Mouse (Mus musculus) heart, postnatal 36 days (tissue): ENCODE measurements around the gene Pomt2. TPM values are rescaled to one million over a fixed set of nuclear protein-coding genes. Genes with fewer than 3 reads are reported as not detected.
"Not testable (repeated sequence)": the region's sequence is repeated elsewhere in the genome, so short reads cannot be mapped to it uniquely, and the experiment has no call there.

ENCODE experiments used
- DNase-seq, 2 experiments: peaks; one replicate each; pipeline ENCODE4 v3.0.0; 2021 to 2022
- intact Hi-C: fragments of 180-260 bp; cut with DNase I; formaldehyde crosslinking; loops from one replicate; pipeline ENCODE4 v1.15.1; 2025
- total RNA-seq, 2 experiments: library from RNA; stranded (reverse); gene quantifications; 2 replicates each; pipeline ENCODE4 v1.2.3; 2021

Gene Pomt2
- total RNA-seq: 10 to 100 TPM; 10.3 to 10.9 TPM

DNA sequence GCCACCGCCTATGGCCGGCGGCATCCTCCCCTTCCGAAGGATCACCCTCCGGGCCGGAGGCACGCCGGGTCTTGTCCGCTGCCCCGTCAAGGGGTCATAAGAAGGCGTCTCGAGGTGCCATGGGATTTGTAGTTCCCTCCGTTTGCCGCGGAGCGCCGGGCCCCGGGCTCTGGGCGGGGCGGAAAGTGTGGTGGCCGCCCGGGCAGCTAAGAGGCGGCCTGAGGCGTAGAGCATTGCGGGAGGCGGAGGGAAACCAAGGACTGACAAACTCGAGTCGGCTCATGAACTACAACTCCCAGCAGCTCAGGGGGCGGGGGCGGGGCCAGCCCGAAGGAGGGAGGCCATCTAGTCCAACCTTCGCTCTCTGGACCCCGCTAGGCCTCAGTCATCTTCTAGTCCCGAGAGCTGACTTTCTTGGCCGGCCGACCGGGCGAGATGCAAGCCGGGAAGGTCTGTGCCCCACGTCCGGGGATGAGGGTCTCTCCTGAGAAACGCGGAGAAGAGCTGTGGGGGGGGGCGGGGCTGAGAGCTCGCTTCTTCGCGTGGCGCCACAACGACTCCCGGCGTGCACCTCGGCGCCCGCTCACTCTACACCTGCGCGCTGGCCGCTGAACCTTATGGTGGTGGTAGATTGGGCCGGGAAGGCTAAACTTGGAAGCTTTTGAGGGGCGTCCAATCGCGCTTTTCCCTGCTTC is at the start of gene Pomt2:
Gene Pomt2 (minus strand): TSS at position 574 of the 695 bp plus-strand sequence.
- intact Hi-C loops: loop anchor here (2.0 kb wide), 2 partner anchors 53 to 121 kb away; partner anchors contain the start of gene Tmed8
- peak; percentile 87 to 92 for DNase-seq

DNA sequence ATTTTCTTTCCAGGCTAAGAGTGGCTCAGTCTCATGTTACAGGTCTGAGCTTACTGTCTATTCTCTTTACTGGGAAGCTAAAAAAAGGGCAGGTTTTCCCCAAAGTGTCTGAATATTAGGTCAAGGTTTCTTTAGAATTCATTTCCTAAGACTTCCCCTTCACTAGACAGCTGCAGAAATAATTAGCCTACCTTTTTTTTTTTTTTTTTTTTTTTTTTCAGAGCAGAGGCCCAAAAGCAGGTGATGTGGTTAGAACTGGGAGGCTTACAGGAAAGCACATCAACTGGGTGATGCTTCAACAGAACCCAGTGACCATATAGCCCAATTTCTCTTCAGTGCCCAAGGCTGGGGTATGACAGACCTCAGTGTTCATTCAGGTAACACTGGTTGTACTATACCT is 48.5 kb upstream of the Pomt2 start:
- DNase-seq: no peak
- intact Hi-C loops: no loop called here

- no peak for DNase-seq
- intact Hi-C loops: no loop called here
Observed at GRCm38 (mm10) chr12:87195069-87195468, 47.3 kb upstream of the Pomt2 start.

GRCm38 (mm10) chr12:87193008-87193407 is 45.2 kb upstream of the Pomt2 start:
- no peak for DNase-seq
- intact Hi-C loops: no loop called here

- DNase-seq: no peak
- intact Hi-C loops: no loop called here
Observed at GRCm38 (mm10) chr12:87177631-87178030, 29.9 kb upstream of the Pomt2 start.

DNA sequence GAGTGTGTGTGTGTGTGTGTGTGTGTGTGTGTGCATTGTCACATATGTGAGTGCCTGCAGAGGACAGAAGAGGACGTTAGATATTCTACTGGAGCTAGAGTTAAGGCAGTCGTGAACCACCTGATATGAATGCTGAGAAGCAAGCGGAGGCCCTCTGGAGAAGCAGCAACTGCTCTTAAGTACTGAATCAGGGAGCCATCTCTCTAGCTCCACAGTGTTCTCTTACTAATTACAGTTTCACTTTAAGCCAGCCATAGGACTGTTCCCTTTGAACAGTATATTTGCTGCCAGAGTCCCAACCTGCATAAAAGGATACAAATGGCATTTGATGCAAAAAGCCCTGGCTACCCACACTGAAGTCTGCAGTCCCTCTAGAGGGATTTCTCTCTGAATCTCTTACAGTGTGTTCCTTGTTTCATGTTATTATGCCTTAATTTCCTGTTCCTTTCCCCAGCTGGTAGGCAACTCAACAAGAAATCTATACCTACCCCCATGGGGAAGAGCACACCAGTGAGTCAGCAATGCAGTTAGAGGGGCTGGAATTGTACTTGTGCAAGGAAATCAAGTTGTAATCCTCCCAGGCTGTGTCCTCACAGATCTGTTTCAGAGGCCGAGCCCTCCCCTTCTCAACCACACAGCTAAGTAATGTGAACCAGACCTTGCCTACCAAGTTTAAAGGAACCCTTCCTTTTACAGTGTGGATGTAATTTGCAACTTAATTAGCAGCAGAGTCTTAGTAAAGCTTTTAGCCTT is 27.6 kb upstream of the Pomt2 start:
- intact Hi-C loops: no loop called here

GRCm38 (mm10) chr12:87160815-87161214 is 13.0 kb upstream of the Pomt2 start:
- intact Hi-C loops: no loop called here
- no peak for DNase-seq

More for the DNA sequence above, 27.6 kb upstream of the Pomt2 start:
- no peak for DNase-seq

GRCm38 (mm10) chr12:87160310-87160709 is 12.5 kb upstream of the Pomt2 start:
- intact Hi-C loops: no loop called here
- DNase-seq: no peak

DNA sequence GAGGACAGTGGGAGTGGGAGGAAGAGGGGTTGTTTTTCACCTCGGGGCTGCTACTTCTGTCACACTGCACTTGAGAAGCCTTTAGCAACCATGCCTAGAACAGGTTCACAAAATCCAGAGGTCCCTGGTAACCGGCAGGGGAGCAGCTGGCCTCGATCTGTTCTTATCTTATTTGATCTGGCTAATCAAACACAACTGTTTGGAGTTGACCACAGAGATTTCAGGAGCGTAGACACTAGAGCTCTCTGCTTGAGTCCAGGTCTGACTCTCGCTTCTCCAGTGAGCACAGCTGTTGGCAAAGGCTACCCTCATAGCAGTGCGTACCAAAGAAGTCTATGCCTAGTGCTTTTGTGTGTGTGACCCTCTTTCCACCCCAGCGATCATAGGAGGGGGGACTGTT is 10.3 kb upstream of the Pomt2 start:
- intact Hi-C loops: no loop called here
- DNase-seq: no peak

- intact Hi-C loops: no loop called here
- DNase-seq: no peak
Observed at GRCm38 (mm10) chr12:87157361-87157760, 9.6 kb upstream of the Pomt2 start.

DNA sequence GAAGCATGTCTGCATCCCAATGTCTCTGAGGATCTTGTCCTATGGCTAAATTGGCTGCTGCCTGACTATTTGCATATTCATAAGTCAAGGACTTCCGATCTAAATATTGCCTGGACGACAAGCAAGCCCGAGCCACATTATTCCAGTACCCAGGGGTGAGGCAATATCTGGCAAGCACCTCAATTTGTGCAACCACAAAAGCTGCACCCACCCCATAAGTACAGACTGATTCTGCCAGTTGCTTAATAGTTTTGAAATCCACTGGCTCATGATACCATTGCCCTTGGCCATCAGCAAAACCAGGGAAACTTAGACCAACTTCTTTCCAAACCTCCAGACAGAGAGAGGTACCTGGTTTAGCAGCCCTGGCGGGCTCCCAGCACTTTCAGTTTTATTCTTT is 6.7 kb upstream of the Pomt2 start:
- DNase-seq, intact Hi-C loops: not testable (repeated sequence)

- intact Hi-C loops: loop anchor here (2.0 kb wide), 1 partner anchor 51 kb away; the partner anchor contains the start of gene Tmed8
- DNase-seq: no peak
Observed at GRCm38 (mm10) chr12:87149471-87149870, 1.7 kb upstream of the Pomt2 start.

GRCm38 (mm10) chr12:87148136-87148535 is 368 bp upstream of the Pomt2 start:
- DNase-seq: no peak
- intact Hi-C loops: loop anchor here (2.0 kb wide), 1 partner anchor 53 kb away; the partner anchor contains the start of gene Tmed8

GRCm38 (mm10) chr12:87146966-87147365 is 802 bp downstream of the Pomt2 start, which contains the start of gene Gstz1:
TSS of gene Gstz1 (plus strand) at chr12:87147165.
- peak; percentile 83 to 85 for DNase-seq
- intact Hi-C loops: loop anchor here (2.0 kb wide), 1 partner anchor 122 kb away; no protein-coding TSS in a partner anchor

GRCm38 (mm10) chr12:87142156-87142555 is 5.6 kb downstream of the Pomt2 start:
- intact Hi-C loops: no loop called here
- no peak for DNase-seq

DNA sequence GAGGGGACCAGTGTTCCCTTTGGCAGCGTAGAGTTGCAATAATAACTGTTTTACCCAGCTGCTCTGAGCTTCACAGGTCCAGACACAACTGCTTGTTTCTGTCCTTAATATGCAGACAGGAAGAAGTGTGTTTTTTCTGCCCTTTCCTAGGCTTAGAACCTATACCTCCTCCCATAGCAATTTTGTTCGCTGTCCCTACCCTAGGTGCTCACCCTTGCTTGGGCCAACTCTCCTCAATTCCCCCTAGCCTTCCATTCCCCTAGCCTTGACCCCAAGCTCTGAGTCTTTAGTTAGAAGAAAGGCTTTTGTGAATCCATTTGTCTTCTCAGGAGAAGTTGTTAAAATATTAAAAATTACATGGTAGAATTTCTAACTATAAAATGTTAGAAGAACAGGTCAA is 9.0 kb downstream of the Pomt2 start:
- DNase-seq: no peak
- intact Hi-C loops: no loop called here

DNA sequence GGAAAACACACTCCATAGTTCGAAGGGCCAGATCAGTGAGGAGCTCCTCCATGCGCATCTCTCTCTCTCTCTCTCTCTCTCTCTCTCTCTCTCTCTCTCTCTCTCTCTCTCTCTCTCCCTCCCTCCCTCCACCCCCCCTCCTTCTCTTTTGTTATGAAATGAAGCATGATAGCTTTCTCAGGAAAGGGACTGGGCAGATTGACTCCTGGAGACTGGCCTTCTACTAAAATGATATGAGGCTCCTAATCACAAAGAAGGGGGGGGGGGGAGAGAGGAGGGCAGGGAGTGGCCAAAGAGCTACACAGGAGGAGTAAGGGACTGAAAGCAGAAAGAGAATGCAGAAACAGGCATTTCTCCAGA is 9.4 kb downstream of the Pomt2 start:
- intact Hi-C loops: no loop called here
- no peak for DNase-seq

DNA sequence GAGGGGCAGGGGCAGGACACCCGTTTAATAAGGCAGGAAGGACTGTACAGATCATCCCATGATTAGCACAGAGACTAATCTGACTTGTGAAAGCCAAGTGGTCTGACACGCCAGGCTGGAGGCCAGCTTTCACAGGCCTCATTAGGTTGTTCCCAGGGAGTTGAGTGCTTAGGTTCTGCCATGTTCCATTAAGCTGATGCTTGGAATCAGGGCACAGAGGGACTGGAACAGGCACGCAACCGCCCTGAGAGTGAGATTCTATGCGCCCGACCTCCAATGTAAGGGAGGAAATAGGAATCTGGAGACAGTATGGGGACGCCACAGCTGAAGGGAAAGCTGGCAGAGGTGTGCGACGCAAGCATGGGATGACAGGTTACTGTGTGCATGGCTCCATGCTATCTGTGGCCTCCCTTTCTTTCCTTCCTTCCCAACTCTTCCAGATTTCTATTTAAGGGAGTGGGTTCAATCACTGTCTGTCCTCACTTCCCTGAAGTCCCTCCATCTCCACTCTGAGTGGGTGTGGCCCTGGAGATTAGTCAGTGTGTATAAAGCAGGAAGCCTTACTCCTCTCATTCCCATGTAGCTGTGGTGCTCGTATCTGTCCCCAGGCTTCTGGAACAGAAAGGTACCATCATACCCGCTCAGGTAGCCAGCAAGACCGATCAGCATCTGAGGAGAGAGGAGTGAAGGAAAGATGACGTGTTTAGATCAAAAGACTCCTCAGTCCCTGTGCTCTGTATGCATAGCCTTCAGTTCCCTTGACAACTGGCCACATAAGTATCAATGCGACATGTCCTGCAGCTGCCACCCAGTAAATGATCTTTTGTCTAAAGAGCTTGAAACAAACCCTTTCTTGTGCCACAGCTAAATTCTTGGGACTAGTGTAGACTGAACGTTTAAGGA is 10.1 kb downstream of the Pomt2 start:
- intact Hi-C loops: no loop called here
- no peak for DNase-seq

- intact Hi-C loops: loop anchor here (5.0 kb wide), 2 partner anchors 115 to 200 kb away; no protein-coding TSS in a partner anchor
- no peak for DNase-seq
Observed at GRCm38 (mm10) chr12:87132784-87133183, 15.0 kb downstream of the Pomt2 start.

DNA sequence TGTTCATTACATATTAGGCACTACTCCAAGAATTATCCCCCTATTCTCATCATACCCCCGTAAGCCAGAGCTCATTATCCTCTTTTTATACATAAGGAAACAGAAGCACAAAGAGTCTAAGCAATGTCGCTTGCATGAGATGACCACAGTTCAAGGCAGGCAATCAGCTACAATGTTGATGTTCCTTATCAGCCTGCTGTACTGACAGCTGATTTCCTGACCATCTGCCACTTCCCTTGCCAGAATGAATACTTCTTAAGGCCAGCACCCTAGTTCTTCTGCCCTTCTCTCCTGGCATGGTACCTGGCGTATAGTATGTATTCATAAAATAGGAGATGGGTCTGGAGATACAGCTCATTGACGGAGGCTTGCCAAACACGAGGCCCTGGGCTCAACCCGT is 15.6 kb downstream of the Pomt2 start:
- intact Hi-C loops: loop anchor here (5.0 kb wide), 2 partner anchors 115 to 200 kb away; no protein-coding TSS in a partner anchor
- no peak for DNase-seq
